Mouse (Mus musculus) gonadal fat pad, adult 2 months (tissue): ENCODE results near the gene Slc2a8. TPM values are rescaled to one million over a fixed set of nuclear protein-coding genes. Genes with fewer than 3 reads are reported as not detected.
"Not testable (repeated sequence)": the region's sequence is repeated elsewhere in the genome, so short reads cannot be mapped to it uniquely, and the experiment has no call there.

Experiments used
- DNase-seq: peaks from one replicate; pipeline ENCODE4 v3.0.0-alpha.2; 2012; ENCODE audit warnings: low read depth
- polyA plus RNA-seq: library from polyadenylated mRNA; depleted of rRNA; stranded (reverse); fragments of >200 nt; gene quantifications from 2 replicates; pipeline ENCODE4 v1.2.3, GENCODE M21; 2012; rRNA removed

The Slc2a8 gene
- 52.5 and 53.7 TPM in 2 replicates for polyA plus RNA-seq

DNA sequence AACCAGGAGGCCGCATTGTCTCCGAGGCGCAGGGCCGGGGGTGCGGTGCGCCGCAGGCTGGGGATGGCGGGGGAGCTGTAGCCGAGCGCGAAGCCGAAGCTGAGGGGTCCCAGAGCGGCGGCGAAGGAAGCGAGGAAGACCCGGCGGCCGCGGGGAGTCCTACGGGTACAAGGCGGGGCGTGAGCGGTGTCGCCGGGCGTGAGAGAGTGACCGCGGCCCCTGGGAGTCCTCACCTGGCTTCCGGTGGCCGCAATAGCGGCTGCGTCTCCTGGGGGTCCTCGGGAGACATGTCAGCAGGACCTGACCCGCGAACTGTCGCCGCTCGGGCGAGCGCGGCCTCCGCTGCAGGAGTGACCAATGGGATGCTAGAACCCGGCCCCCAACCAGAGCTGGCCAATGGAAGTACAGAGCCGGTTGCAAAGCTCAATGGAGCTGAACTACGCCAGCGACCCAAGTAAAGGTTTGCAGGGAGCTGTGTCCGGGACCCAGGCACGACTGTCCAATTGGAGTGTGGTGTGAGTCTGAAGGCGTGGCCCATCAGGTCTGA lies at the start of gene Slc2a8:
Gene Slc2a8, minus strand, starts transcription at position 359 of the 547 bp plus-strand sequence.
- peak; percentile 64 for DNase-seq

DNA sequence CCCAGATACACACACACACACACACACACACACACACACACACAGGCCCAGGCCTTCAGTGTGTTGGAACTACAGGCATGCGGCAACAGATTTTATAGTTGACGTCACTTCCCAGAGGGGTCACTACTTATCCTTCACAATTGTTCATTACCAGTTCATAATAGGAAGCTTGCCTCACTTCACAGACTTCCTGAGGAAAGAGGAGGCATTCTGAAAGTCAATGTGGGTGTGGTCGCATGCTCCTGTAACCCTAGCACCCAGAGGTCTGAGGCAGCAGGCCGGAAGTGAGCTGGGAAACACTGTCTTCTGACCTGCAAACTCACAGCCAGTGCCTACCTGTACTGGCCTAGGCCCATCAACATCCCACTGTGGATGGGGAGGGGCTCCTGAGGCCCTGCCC lies 43.2 kb upstream of the Slc2a8 start:
- DNase-seq, result no peak

- no peak for DNase-seq
These were observed 42.7 kb upstream of the Slc2a8 start for GRCm38 (mm10) chr2:33024564-33024963.

- DNase-seq, result no peak
These were observed 41.0 kb upstream of the Slc2a8 start for GRCm38 (mm10) chr2:33022846-33023245.

GRCm38 (mm10) chr2:33018026-33018425 lies 36.1 kb upstream of the Slc2a8 start:
- no peak for DNase-seq

- no peak for DNase-seq
These were observed 35.3 kb upstream of the Slc2a8 start for GRCm38 (mm10) chr2:33017191-33017590.

- DNase-seq, result no peak
These were observed 33.0 kb upstream of the Slc2a8 start for GRCm38 (mm10) chr2:33014877-33015276.

GRCm38 (mm10) chr2:33009055-33009454 lies 27.2 kb upstream of the Slc2a8 start:
- DNase-seq, result not testable (repeated sequence)

DNA sequence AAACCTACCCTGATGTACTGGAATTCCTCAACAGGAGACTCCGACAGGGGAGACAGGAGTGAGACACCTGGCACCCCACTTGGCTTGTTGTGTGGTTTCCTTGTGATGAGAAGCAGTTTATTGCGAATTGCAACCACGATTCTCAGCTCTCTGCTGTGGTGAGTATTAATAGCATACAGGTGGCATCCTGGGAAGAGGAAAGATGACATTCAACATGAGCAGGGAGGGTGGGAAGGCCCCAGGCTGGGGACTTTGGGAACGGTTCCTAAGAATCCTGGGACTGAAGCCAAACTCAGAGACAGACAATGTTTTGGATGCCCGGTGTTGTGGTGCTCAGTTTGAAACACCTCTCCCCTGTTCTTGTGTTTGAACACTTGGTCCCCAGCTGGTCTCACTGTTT lies 23.2 kb upstream of the Slc2a8 start:
- DNase-seq, result no peak

DNA sequence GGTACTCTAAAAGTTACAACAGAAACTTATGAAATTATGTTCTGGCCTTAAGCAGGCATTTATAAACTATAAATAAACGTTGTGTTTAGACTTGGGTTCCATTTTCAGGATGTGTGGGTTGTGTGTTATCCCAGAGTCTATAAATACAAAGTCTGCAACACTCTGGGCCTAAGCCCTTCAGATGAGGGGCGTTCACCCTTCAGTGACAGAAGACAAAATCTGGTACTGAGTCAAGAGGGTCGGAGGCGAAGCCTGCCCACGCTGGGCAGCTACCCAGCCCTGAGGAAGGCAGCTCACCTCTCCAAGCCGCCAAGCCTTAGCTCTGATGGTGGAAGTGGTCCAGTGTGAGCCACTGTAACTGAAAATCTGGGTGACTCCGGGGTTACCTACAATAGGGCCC lies 20.3 kb upstream of the Slc2a8 start:
- DNase-seq, result no peak

GRCm38 (mm10) chr2:32999752-33000151 lies 17.9 kb upstream of the Slc2a8 start:
- DNase-seq, result no peak

- DNase-seq, result no peak
These were observed 15.9 kb upstream of the Slc2a8 start for GRCm38 (mm10) chr2:32997792-32998191.

DNA sequence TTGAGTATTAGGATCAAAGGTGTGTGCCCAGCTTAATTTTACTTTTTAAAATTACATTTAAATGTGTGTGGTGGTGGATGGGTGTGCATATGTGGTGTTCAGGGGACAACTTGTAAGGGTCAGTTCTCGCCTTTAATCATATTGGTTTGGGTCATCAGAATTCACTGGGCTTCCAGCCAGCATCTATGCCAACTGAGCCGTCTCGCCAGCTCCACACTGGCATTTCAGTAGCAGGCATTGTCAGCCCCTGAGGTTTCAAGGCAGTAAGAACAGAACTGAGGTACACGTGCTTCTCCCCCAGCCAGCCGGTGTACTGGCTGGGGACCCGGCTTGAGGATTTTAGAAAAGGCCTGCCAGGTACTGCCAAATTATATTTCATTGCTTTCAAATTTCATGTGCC lies 15.2 kb upstream of the Slc2a8 start:
- DNase-seq, result no peak

- no peak for DNase-seq
These were observed 10.2 kb upstream of the Slc2a8 start for GRCm38 (mm10) chr2:32992130-32992529.

DNA sequence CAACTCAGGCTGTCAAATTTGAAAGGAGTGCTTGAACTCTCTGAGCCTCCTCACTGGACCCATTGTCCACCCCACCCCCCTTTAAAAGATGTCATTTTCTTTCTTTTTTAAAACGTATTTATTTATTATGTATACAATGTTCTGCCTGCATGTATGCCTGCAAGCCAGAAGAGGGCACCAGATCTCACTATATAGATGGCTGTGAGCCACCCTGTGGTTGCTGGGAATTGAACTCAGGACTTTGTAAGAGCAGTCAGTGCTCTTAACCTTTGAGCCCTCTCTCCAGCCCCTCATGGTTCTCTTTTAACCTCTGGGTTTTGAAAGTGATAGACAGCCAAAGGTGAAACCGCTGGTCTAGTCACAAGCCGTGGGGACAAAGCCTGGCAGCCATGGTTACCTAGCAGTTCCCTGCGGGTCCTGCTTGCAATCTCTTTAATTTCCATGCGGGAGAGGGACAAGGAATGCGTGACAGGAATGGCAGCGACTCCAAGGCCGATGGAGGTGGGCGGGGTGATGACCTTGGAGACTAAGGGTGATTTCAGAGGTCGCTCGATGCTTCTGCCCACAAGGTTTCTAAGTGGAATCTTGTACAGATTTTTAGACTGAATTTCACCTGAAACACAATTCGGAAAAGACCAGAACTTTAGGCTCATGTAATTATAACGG lies 8.4 kb upstream of the Slc2a8 start:
- DNase-seq, result no peak

DNA sequence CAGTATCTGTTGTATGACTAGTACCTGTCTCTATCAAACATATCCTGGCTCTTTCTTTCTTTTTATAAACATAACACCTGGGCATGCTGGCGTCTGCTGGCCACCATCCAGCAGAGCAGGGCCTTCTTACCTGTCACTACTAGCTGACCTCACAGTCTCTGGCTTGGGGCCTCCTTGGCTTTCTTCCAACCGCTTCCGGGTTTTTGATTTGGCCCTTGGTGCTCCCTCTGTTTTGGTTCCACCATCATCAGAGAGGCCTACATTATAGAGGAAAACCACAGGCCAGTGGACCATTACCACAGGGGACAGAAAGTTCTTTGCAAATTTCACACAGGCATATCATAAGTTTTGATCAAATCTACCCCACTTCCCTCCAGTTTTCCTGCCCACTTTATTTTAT lies 7.5 kb upstream of the Slc2a8 start:
- no peak for DNase-seq

GRCm38 (mm10) chr2:32985844-32986243 lies 4.0 kb upstream of the Slc2a8 start:
- no peak for DNase-seq

DNA sequence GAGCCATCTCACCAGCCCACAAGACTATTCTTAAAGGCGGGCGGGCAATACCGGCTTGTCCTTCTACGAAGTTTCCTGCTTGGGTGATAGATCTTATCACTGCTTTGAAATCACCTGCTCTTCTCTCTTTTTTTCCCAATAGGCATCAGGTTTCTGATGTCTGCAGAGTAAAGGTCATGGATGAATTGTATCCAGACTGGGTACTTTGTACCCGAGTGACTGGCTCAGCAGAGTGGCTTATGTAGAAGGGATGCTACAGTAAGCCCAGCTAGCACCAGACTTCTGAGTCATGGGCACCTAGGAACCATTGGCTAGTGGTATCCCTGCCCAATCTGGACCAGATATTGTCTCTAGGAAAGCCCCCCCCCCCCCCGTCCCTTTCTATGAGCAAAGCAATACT lies 1.7 kb upstream of the Slc2a8 start:
- no peak for DNase-seq

- no peak for DNase-seq
These were observed 817 bp upstream of the Slc2a8 start for GRCm38 (mm10) chr2:32982700-32983099.

DNA sequence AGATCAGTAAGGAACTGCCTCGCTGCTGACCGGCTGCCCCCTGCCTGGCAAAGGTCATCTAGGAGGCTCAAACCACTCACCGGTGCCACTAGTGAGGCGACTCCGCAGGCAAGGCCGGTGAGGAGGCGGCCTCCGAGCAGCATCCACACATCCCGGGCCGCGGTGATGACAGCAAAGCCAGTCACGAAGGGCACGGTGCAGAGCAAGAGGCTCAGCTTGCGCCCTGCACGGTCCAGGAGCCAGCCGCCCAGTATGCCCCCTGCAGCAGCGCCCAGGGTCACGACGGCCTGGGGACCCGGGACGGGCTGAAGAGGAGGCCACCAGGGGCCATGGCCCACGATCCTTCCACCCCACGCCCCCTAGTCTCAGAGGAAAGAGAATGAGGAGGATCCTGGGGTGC lies 602 bp downstream of the Slc2a8 start:
- no peak for DNase-seq

- no peak for DNase-seq
These were observed 2.2 kb downstream of the Slc2a8 start for GRCm38 (mm10) chr2:32979675-32980074.

DNA sequence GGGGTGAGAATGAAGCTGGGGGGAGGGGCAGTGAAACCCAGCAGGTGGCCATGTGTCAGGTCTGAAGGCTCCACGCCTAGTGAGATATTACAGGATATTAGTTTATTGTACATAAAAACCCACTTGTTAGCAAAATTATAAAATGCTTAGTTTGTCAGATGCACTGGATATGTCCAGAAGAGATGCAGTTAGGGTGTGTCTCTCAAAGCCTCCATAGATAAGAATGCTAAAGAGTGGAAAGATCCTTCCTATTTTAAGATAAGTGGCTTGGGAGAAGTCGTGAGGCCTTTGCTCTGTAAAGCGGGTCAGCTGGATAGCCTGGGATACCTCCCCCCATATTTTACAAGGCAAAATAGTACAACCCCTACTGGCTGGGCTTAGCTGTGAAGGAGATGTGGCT lies 3.2 kb downstream of the Slc2a8 start:
- DNase-seq, result no peak

GRCm38 (mm10) chr2:32977114-32977513 lies 4.8 kb downstream of the Slc2a8 start:
- no peak for DNase-seq

DNA sequence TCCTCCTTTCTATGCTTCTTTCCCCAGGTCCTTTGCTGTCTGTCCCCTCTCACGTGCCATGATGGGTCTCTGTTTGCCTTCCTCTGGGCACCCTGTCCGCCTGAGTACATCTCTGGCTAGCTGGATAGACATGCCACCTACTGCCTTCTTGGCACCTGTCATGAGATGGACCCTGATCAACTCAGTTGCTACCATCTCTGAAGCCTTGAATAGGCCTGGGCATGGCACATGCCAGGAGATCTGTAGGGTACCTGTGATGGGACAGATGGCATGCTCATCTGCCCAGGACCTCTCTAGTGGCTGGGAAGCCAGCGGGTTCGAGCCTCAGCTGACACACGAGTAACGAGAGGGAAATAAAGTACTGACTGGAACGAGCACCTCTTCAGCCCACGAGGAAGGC lies 7.7 kb downstream of the Slc2a8 start:
- DNase-seq, result no peak
